ENCODE assay signal across 9 mouse cellular contexts in genomic region chr12:53042739-53043138, GRCm38 (mm10).
DNase-seq lines count a peak whose midpoint lies in the region; ATAC-seq and TF ChIP-seq lines count a peak whose summit lies in the region.
"Had no signal": no experiment of that assay in that cellular context is flagged by ENCODE, and none has a peak within 500 bp of the region (broad histone marks: within the 10 kb centered on the region; RNA-seq: fewer than 3 reads in every experiment).

No protein-coding gene starts in this region.

- H3K27ac ChIP-seq in gastrocnemius, adult 2 months: no peak overlapping the region
- no peak overlapping the region for H3K27ac ChIP-seq in liver, adult 2 months (replicated peaks; ENCODE audit: insufficient read depth, low read depth, low read length)
- H3K27ac ChIP-seq in liver, embryonic 11.5 days (ENCODE audit: low read depth, low read length): no peak overlapping the region
- no peak overlapping the region for H3K27ac ChIP-seq in MEL (ENCODE audit: control insufficient read depth, low read depth, low read length)
- no peak overlapping the region for H3K27ac ChIP-seq in embryonic facial prominence, embryonic 14.5 days (replicated peaks; ENCODE audit: low read depth, low read length)
- H3K27ac ChIP-seq: heart, embryonic 13.5 days had no signal

- no peaks in the 10 kb centered on the region for H3K36me3 ChIP-seq in liver, adult 2 months (ENCODE audit: control insufficient read depth, insufficient read depth, low read length)
- no peaks in the 10 kb centered on the region for H3K36me3 ChIP-seq in liver, embryonic 11.5 days (ENCODE audit: control insufficient read depth, insufficient read depth, low read length)
- no peaks in the 10 kb centered on the region for H3K36me3 ChIP-seq in MEL (ENCODE audit: control insufficient read depth in 1 of 2, insufficient read depth in 2 of 2, low read length in 2 of 2)
- no peaks in the 10 kb centered on the region for H3K36me3 ChIP-seq in embryonic facial prominence, embryonic 14.5 days (ENCODE audit: control insufficient read depth, insufficient read depth, low read length)
- H3K36me3 ChIP-seq: heart, embryonic 13.5 days had no signal

- H3K27me3 ChIP-seq in liver, adult 2 months (ENCODE audit: control insufficient read depth, insufficient read depth, low read length): no peaks in the 10 kb centered on the region
- no peaks in the 10 kb centered on the region for H3K27me3 ChIP-seq in liver, embryonic 11.5 days (replicated peaks; ENCODE audit: control insufficient read depth, insufficient read depth, low read length)
- H3K27me3 ChIP-seq in MEL (ENCODE audit: control insufficient read depth in 1 of 2, insufficient read depth in 2 of 2, low read length in 2 of 2): no peaks in the 10 kb centered on the region
- H3K27me3 ChIP-seq in embryonic facial prominence, embryonic 14.5 days (replicated peaks; ENCODE audit: control insufficient read depth, insufficient read depth, low read length): no peaks in the 10 kb centered on the region
- H3K27me3 ChIP-seq: heart, embryonic 13.5 days had no signal

- peak; percentile 60 for TF ChIP-seq CTCF in gastrocnemius, adult 2 months (IDR thresholded peaks at IDR 0.05)
- peak; percentile 25; the same call in 1 of the 2 replicates for TF ChIP-seq CTCF in liver, adult 2 months (IDR thresholded peaks at IDR 0.05; ENCODE audit: low read depth, low read length)
- TF ChIP-seq CTCF in MEL (IDR thresholded peaks at IDR 0.05 in 2 of 3, conservative IDR thresholded peaks at IDR 0.05 in 1 of 3; ENCODE audit: control insufficient read depth in 1 of 3, insufficient read depth in 1 of 3, low read depth in 2 of 3, low read length in 3 of 3, poor library complexity in 1 of 3, severe bottlenecking in 1 of 3): peak in 2 of 3 experiments; percentile 36 to 39; a peak in 5 of 6 replicates

- TF ChIP-seq RAD21 in MEL (IDR thresholded peaks at IDR 0.05; ENCODE audit: low read depth, low read length): peak; percentile 39

- no peaks in the 10 kb centered on the region for H3K9me3 ChIP-seq in liver, embryonic 11.5 days (ENCODE audit: control insufficient read depth, low read length)
- H3K9me3 ChIP-seq in MEL (replicated peaks; ENCODE audit: insufficient read depth, low read length): no peaks in the 10 kb centered on the region
- H3K9me3 ChIP-seq in embryonic facial prominence, embryonic 14.5 days (ENCODE audit: control insufficient read depth, low read length): no peaks in the 10 kb centered on the region
- H3K9me3 ChIP-seq: heart, embryonic 13.5 days had no signal

- no peak for TF ChIP-seq POLR2A in liver, adult 2 months (IDR thresholded peaks at IDR 0.05; ENCODE audit: extremely low read depth, insufficient read depth, low read length)
- TF ChIP-seq POLR2A in MEL (IDR thresholded peaks at IDR 0.05; ENCODE audit: control insufficient read depth in 1 of 2, insufficient read depth in 1 of 2, low read depth in 1 of 2, low read length in 2 of 2, poor library complexity in 1 of 2): no peak

- H3K79me2 ChIP-seq in liver, adult 2 months (ENCODE audit: control insufficient read depth, insufficient read depth, low read length): no peaks in the 10 kb centered on the region
- no peaks in the 10 kb centered on the region for H3K79me2 ChIP-seq in MEL (ENCODE audit: control insufficient read depth, insufficient read depth, low read length, poor library complexity)

- TF ChIP-seq EP300 in MEL (IDR thresholded peaks at IDR 0.05; ENCODE audit: low read depth in 1 of 2, low read length in 2 of 2): no peak

- DNase-seq in gastrocnemius, adult 2 months: peak; percentile 35
- no peak for DNase-seq in gastrocnemius, postnatal 25 days
- no peak for DNase-seq in liver, adult 2 months (ENCODE audit: extremely low read depth, low read depth, low spot score)
- no peak for DNase-seq in liver, embryonic 11.5 days (ENCODE audit: low spot score)
- DNase-seq in MEL (ENCODE audit: low read depth, low spot score): peak; percentile 4
- DNase-seq in embryonic facial prominence, embryonic 14.5 days (ENCODE audit: low spot score): peak; percentile 81
- peak; percentile 66 for DNase-seq in mesoderm, embryonic 11.5 days (ENCODE audit: low read depth, low spot score)
- DNase-seq in yolk sac, embryonic 10.5 days (ENCODE audit: low spot score): no peak

- WGBS in liver, adult 2 months: 31% methylated on average over 5 of the region's 5 CpGs
- 29% methylated on average over 5 of the region's 5 CpGs for WGBS in liver, embryonic 11.5 days
- WGBS in embryonic facial prominence, embryonic 14.5 days: 26% methylated on average over 5 of the region's 5 CpGs

- no peaks in the 10 kb centered on the region for H3K4me1 ChIP-seq in liver, adult 2 months (ENCODE audit: control insufficient read depth, insufficient read depth, low read length)
- no peaks in the 10 kb centered on the region for H3K4me1 ChIP-seq in liver, embryonic 11.5 days (replicated peaks; ENCODE audit: control insufficient read depth, insufficient read depth, low read length)
- no peaks in the 10 kb centered on the region for H3K4me1 ChIP-seq in MEL (ENCODE audit: control insufficient read depth in 1 of 2, insufficient read depth in 2 of 2, low read length in 2 of 2)
- no peaks in the 10 kb centered on the region for H3K4me1 ChIP-seq in embryonic facial prominence, embryonic 14.5 days (ENCODE audit: control insufficient read depth, insufficient read depth, low read length)
- H3K4me1 ChIP-seq: heart, embryonic 13.5 days had no signal

- no peak for ATAC-seq in liver, embryonic 11.5 days (replicated peaks; ENCODE audit: low FRiP score)
- ATAC-seq in embryonic facial prominence, embryonic 14.5 days (ENCODE audit: low read depth): no peak

- no peak overlapping the region for H3K4me3 ChIP-seq in gastrocnemius, adult 2 months
- H3K4me3 ChIP-seq in liver, adult 2 months (ENCODE audit: insufficient read depth, low read depth, low read length): no peak overlapping the region
- H3K4me3 ChIP-seq in liver, embryonic 11.5 days (ENCODE audit: low read depth, low read length): no peak overlapping the region
- no peak overlapping the region for H3K4me3 ChIP-seq in MEL (ENCODE audit: control insufficient read depth in 1 of 2, insufficient read depth in 1 of 2, low read depth in 2 of 2, low read length in 2 of 2)
- no peak overlapping the region for H3K4me3 ChIP-seq in embryonic facial prominence, embryonic 14.5 days (ENCODE audit: low read depth, low read length)
- H3K4me3 ChIP-seq: heart, embryonic 13.5 days had no signal

- H3K9ac ChIP-seq in liver, adult 2 months (ENCODE audit: low read depth, low read length): no peak overlapping the region
- H3K9ac ChIP-seq in liver, embryonic 11.5 days (ENCODE audit: low read depth, low read length): no peak overlapping the region
- no peak overlapping the region for H3K9ac ChIP-seq in MEL (ENCODE audit: control insufficient read depth, low read depth, low read length, poor library complexity, severe bottlenecking)
- H3K9ac ChIP-seq in embryonic facial prominence, embryonic 14.5 days (ENCODE audit: low read depth, low read length): no peak overlapping the region
- H3K9ac ChIP-seq: heart, embryonic 13.5 days had no signal

- intact Hi-C loops in gastrocnemius, adult 2 months (cut with DNase I): no loop called here

- no peak overlapping the region for H3K4me2 ChIP-seq in liver, embryonic 11.5 days
- no peak overlapping the region for H3K4me2 ChIP-seq in embryonic facial prominence, embryonic 14.5 days (ENCODE audit: low read depth, low read length)
- H3K4me2 ChIP-seq: heart, embryonic 13.5 days had no signal

TF ChIP-seq in MEL, 35 proteins besides CTCF, POLR2A, EP300 and RAD21:
- no peak for TF ChIP-seq MEF2A (IDR thresholded peaks at IDR 0.05; ENCODE audit: extremely low read depth, insufficient replicate concordance, low read depth, low read length, poor library complexity, severe bottlenecking)
- peak; percentile 50 for TF ChIP-seq SMC3 (IDR thresholded peaks at IDR 0.05; ENCODE audit: low read depth, low read length)

Comparison
In these comparisons a context has a peak if more than half of its experiments do, and no peak if none do; other contexts are left out.
1. DNase-seq: peak in gastrocnemius, adult 2 months (single experiment), MEL (single experiment), embryonic facial prominence, embryonic 14.5 days (single experiment) and mesoderm, embryonic 11.5 days (single experiment); none in gastrocnemius, postnatal 25 days (single experiment), liver, adult 2 months (single experiment), liver, embryonic 11.5 days (single experiment) and yolk sac, embryonic 10.5 days (single experiment).
2. Peak in every context shown above with its lines, with median percentiles within 50 percentile points of each other: CTCF ChIP-seq.